Mouse (Mus musculus): ENCODE measurements at regions not wholly inside any gene's neighbourhood (a gene's known extent, or its start where the extent isn't known, plus 50 kb on each side); places are given as distances from the start of the nearest gene placed in this dataset.

DNA sequence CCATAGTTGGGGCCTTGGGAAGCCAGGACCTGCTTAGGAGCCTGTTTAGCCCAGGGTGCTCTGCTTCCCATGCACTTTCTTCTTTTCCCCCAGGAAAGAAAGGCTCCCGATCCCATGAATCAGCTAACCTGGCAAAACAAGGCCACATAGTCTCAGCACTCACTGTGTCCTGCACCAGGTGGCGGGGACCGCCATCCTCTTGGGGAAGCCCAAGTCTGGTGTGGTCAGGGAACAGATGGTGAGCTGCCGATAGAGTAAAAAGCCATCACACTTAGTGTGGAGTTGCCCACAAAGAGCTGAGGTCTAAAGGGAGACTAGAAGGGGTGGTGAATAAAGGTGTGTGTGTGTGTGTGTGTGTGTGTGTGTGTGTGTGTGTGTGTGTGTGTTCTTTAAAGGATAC is 57.0 kb upstream of the Lrpap1 start:
- no peak for TF ChIP-seq CTCF (conservative IDR thresholded peaks at IDR 0.05; ENCODE audit: insufficient read depth, insufficient read length, low read depth, low read length)
- TF ChIP-seq POLR2A (IDR thresholded peaks at IDR 0.05; ENCODE audit: low read depth, low read length), result no peak

Measured in kidney, adult 2 months (tissue).